Mouse (Mus musculus) lung, embryonic 16.5 days (tissue): ENCODE measurements around the gene Ccdc130. TPM values are rescaled to one million over a fixed set of nuclear protein-coding genes. Genes with fewer than 3 reads are reported as not detected.

Source experiments
- ATAC-seq: fragments of 200-750 bp; cut with Nextera tagmentation; 2 replicates; pipeline ENCODE4 v1.8.0; 2017; ENCODE audit warnings: low read depth, mild to moderate bottlenecking, moderate library complexity
- H3K27ac ChIP-seq: fragments of 300-500 bp; sonication (generic); 2 replicates; pipeline ENCODE4 v1.5.1; 2014; ENCODE audit warnings: mild to moderate bottlenecking, control low read depth, low read length
- H3K27me3 ChIP-seq: fragments of 300-500 bp; sonication (generic); 2 replicates; pipeline ENCODE4 v1.6.1; 2014; ENCODE audit warnings: low read depth, low read length, mixed read lengths; ENCODE audit not compliant: control insufficient read depth, insufficient read depth
- H3K36me3 ChIP-seq: fragments of 300-500 bp; sonication (generic); 2 replicates; pipeline ENCODE4 v1.6.1; 2014; ENCODE audit warnings: low read length; ENCODE audit not compliant: control insufficient read depth, insufficient read depth
- H3K4me1 ChIP-seq: fragments of 300-500 bp; sonication (generic); replicated peaks from 2 replicates; pipeline ENCODE4 v1.6.1; 2014; ENCODE audit warnings: low read length, mixed read lengths; ENCODE audit not compliant: control insufficient read depth, insufficient read depth
- H3K4me2 ChIP-seq: fragments of 300-500 bp; sonication (generic); 2 replicates; pipeline ENCODE4 v1.6.1; 2014; ENCODE audit warnings: low read depth, low read length, control low read depth
- H3K4me3 ChIP-seq: fragments of 300-500 bp; sonication (generic); 2 replicates; pipeline ENCODE4 v1.5.1; 2014; ENCODE audit warnings: mild to moderate bottlenecking, low read length, control low read depth
- H3K9ac ChIP-seq: fragments of 300-500 bp; sonication (generic); 2 replicates; pipeline ENCODE4 v1.6.1; 2014; ENCODE audit warnings: low read length, control low read depth
- H3K9me3 ChIP-seq: fragments of 300-500 bp; sonication (generic); 2 replicates; pipeline ENCODE4 v1.6.1; 2016; ENCODE audit warnings: low read length; ENCODE audit not compliant: control insufficient read depth
- WGBS: fragments of 180-500 bp; shearing (Covaris S2); extraction: QIAGEN DNeasy Blood & Tissue Kit; methylation state at CpG from one replicate; pipeline ENCODE4 v1.1.7; 2014; 5-methylcytosine and 5-hydroxymethylcytosine counted together
- polyA plus RNA-seq: library from polyadenylated mRNA; unstranded; fragments of >200 nt; fragmentation: Nextera tagmentation; extraction: Ambion mirVana; gene quantifications from 2 replicates; pipeline ENCODE4 v1.2.1, GENCODE M21; 2015

Ccdc130 gene
- polyA plus RNA-seq, 1 experiment from 2014 or later, result 19.4 TPM

DNA sequence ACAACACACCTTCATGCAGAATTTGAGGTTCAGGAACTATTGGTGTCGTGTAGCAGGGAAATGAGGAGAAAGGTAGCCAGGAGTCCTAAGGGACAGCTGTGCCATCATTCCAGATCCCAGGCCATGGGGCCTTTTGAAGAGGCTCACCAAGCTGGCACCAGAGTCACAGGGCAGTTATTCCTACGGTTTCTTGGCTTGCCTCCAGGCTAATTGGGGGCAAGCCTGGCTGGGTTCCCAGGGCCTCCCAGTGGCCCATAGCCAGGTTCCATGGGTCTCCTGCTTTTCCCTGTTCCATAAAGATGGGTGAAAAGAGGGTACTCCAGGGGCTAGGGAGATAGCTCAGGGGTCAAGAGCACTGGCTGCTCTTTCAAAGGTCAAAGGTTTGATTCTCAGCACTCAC is 28.4 kb downstream of the Ccdc130 start:
- H3K27me3 ChIP-seq, result no peaks in the 10 kb centered on the region
- H3K27ac ChIP-seq, result no peak overlapping the region
- ATAC-seq, result no peak
- H3K36me3 ChIP-seq, result peaks cover 20% of the 10 kb centered on the region
- WGBS, result 46% methylated on average over 2 of the region's 2 CpGs
- no peak overlapping the region for H3K9ac ChIP-seq
- 0 out of 2 replicates have a peak, but pooled peaks cover 6% of the 10 kb centered on the region for H3K4me1 ChIP-seq
- H3K4me3 ChIP-seq, result no peak overlapping the region
- no peaks in the 10 kb centered on the region for H3K9me3 ChIP-seq
- no peak overlapping the region for H3K4me2 ChIP-seq

DNA sequence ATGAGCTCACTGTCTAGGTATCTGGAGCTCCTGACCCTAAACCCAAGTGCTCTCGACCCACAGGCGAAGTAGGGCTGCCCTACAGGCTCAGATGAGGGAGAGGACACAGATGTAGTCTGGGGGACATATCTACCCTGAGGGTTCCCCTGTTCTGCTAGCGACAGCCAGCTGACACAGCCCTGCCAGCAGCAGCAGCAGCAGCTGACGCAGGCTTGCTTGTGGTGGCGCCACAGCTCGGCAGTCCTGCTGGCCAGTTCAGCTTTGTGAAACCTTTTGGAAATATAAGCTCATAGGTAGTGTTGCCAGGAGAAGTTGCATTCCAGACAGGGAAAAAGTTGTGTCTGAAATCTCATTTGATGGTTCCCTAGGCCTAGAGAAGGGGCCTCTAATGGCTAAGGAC is 29.0 kb downstream of the Ccdc130 start:
- 31% methylated on average over 6 of the region's 6 CpGs for WGBS
- Histone ChIP-seq H3K9me3 (no peaks in the 10 kb centered on the region), H3K4me3 (no peak overlapping the region), H3K27ac (no peak overlapping the region), H3K27me3 (no peaks in the 10 kb centered on the region), H3K4me2 (no peak overlapping the region), H3K36me3 (peaks cover 17% of the 10 kb centered on the region), H3K9ac (no peak overlapping the region), H3K4me1 (0 out of 2 replicates have a peak, but pooled peaks cover 6% of the 10 kb centered on the region)
- no peak for ATAC-seq

DNA sequence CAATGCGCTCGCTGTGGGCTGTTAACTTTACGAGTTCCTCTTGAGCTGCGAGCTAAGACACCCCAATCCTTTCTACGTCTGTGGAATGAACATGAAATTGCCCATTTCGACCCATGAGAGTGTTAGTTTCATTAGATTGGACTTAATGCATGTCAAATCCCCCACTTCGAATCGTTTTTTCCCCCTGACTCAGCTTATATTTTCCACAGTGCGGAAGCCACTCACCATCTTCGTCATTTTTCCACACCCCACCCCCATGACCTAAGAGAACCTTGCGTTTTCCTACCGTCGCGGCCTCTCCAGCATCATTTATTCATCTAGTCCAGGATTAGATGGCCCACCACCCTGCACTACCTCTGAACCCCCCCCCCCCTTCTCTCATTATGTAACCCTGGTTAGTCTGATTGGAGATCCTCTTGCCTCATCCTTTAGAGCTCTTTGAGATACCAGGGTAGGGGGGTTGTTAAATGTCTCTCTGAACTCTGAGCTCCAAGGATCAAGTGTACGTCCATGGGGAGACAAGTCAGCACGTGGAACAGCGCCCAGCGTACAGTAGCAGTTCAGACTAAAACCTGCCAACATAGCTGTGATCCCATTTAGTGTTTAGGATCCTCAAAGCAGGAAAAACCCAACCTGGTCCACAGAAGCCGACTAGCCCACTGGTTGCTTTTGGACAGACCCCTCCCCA is 32.5 kb downstream of the Ccdc130 start:
- WGBS, result 13% methylated on average over 19 of the region's 19 CpGs
- H3K36me3 ChIP-seq, result peaks cover 3% of the 10 kb centered on the region; the same call in 1 of the 2 replicates
- ATAC-seq, result no peak
- peaks cover 14% of the 10 kb centered on the region for H3K4me1 ChIP-seq
- H3K4me3 ChIP-seq, result peak overlapping the region; percentile 86
- H3K27me3 ChIP-seq, result no peaks in the 10 kb centered on the region
- H3K4me2 ChIP-seq, result peak overlapping the region; percentile 61
- H3K27ac ChIP-seq, result peak overlapping the region; percentile 70
- no peaks in the 10 kb centered on the region for H3K9me3 ChIP-seq
- peak overlapping the region; percentile 75 for H3K9ac ChIP-seq

DNA sequence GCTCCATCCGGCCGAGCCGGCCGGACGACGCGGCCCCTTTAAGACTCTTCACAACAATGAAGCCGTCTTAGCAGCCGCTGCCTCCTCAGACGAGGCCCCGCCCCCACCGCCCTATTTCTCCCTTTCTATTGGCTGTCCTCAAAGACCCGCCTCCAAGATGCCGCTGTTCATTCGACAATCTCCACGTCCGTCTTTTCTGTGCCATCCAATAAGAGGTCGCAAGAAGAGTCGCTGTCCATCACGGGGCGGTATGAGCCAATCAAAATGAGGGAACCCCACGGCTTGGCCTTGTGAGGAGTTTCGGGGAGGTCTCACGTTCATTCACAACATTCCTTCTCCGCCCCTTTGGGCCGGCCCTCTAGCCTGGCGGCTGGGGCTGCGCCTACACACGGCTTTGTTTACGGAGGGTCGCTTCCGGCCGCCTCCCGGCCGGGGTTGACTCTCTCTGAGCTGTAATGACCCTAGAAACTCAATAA is 33.1 kb downstream of the Ccdc130 start, which contains the start of gene Zswim4:
Zswim4 (minus strand) TSS at position 58 of the 476 bp plus-strand sequence.
- H3K36me3 ChIP-seq, result peaks cover 9% of the 10 kb centered on the region; the same call in 1 of the 2 replicates
- under 1% methylated on average over 35 of the region's 35 CpGs for WGBS
- H3K27ac ChIP-seq, result peak within 1 kb of the TSS; percentile 70
- no peaks in the 10 kb centered on the region for H3K9me3 ChIP-seq
- H3K4me1 ChIP-seq, result peaks cover 14% of the 10 kb centered on the region
- peak within 1 kb of the TSS; percentile 86 for H3K4me3 ChIP-seq
- ATAC-seq, result peak; percentile 99
- H3K9ac ChIP-seq, result peak within 1 kb of the TSS; percentile 99
- H3K27me3 ChIP-seq, result no peaks in the 10 kb centered on the region
- peak within 1 kb of the TSS; percentile 61 for H3K4me2 ChIP-seq

DNA sequence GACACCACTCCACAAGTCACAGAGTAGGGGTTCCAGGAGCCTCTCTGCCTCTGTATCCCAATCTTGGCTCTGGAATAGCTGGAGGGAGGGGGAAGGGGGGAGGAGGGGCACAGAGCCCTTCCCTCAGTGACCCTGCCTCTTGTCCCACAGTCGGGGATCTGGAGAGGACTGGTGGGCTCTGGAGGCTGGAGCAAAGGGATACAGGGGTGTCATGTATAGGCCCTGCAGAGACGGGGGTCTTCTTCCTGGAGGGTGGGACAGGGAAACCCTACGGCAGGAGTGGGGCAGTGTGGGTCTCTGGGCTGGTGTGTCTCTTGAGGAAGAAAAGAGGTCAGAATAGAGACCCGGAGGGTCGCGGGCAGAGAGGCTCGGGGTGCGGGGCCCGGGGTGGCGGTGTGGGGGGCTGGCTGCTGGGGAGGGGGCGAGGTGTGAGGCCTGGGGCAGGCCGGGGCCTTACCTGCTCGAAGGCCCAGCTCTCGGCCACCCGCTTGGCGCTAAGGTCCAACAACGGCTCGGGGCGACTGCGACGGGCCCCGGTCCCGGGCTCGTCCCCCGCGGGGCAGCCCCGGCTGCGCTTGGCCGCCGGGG is 33.7 kb downstream of the Ccdc130 start:
- peak; percentile 4 for ATAC-seq
- peak overlapping the region; percentile 99 for H3K9ac ChIP-seq
- no peaks in the 10 kb centered on the region for H3K9me3 ChIP-seq
- no peaks in the 10 kb centered on the region for H3K27me3 ChIP-seq
- peaks cover 11% of the 10 kb centered on the region; the same call in 1 of the 2 replicates for H3K36me3 ChIP-seq
- WGBS, result under 1% methylated on average over 18 of the region's 30 CpGs
- H3K4me3 ChIP-seq, result peak overlapping the region; percentile 86
- H3K4me1 ChIP-seq, result peaks cover 11% of the 10 kb centered on the region
- H3K27ac ChIP-seq, result peak overlapping the region; percentile 64
- H3K4me2 ChIP-seq, result peak overlapping the region; percentile 57

DNA sequence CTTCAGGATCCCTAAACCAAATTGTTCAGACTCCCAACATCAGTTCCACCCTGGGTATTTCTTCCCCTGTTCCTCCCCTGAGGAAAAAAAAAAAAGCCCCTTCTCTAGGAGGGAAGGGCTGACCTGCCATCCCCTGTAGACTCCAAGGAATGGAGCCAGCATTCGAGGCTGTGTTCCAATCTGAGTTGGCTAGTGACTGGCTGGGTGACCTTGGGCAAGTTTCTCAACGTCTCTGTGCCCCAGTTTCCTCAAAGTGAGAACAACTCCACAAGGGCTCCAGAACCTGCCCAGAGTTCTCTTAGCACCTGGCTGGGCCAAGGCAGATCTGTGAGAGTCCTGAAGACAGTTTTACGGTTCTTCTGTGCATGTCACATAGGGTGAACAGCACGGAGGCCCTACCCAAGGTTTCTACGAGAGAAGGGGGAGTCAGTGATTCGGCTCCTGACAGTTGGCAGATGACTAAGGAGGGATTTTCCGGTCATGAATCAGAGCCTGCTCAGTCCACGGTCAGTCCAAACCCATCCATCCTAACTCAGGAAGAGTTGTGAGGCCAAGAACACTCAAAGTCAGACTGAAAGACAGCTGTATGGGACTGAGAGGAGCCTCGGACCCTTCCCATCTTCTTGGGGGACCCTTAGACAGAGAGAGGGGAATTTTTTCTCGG is 34.3 kb downstream of the Ccdc130 start:
- peak overlapping the region; percentile 57 for H3K4me2 ChIP-seq

DNA sequence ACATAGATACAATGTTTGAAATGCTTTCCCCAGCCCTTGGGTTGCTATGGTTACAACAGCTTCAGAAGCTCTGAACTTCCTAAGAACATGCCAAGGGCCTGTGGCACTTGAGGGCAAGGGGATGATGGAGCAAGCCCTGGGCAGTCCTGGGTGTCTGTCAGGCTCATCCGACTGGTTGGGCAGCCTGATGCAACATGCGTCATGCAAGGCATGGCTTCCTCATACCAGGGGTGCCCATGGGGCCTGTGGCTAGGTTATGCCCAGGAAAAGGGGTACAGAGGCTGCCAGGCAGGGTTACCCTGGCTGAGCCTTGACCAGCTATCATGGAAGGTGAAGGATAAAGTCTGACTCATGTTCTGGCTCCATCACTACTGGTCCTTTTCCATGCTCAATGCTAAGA is 37.1 kb downstream of the Ccdc130 start:
- no peak overlapping the region for H3K4me2 ChIP-seq
- no peaks in the 10 kb centered on the region for H3K9me3 ChIP-seq
- H3K36me3 ChIP-seq, result peaks cover 27% of the 10 kb centered on the region
- no peaks in the 10 kb centered on the region for H3K27me3 ChIP-seq
- H3K27ac ChIP-seq, result no peak overlapping the region
- no peak for ATAC-seq
- H3K4me1 ChIP-seq, result peaks cover 11% of the 10 kb centered on the region
- no peak overlapping the region for H3K9ac ChIP-seq
- H3K4me3 ChIP-seq, result no peak overlapping the region
- 72% methylated on average over 2 of the region's 2 CpGs for WGBS

More for the DNA sequence above, 34.3 kb downstream of the Ccdc130 start:
- Histone ChIP-seq H3K27me3 (no peaks in the 10 kb centered on the region), H3K9ac (peak overlapping the region; percentile 99), H3K27ac (no peak overlapping the region; the same call in 1 of the 2 replicates), H3K4me1 (peaks cover 11% of the 10 kb centered on the region), H3K36me3 (peaks cover 11% of the 10 kb centered on the region; the same call in 1 of the 2 replicates), H3K4me3 (peak overlapping the region; percentile 86), H3K9me3 (no peaks in the 10 kb centered on the region)
- 17% methylated on average over 10 of the region's 10 CpGs for WGBS
- ATAC-seq, result no peak

DNA sequence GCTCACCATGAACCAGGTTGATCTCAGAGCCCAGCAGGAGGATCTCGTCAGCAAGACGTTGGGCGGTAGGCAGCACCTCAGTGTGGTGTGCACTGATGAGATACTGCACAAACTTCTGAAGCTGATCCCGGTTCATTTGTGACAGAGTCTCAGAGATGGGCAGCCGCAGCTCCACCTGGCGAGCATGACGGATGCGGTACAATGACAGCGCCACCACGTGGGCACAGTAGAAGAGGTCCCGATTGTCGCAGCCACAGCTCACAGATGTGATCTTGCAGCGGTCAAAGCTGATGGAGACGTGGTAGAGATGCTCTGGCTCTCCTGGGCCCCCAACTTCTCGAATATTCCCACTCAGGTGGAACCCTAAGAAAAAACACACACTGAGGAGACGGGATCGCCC is 39.4 kb downstream of the Ccdc130 start:
- no peak overlapping the region for H3K4me3 ChIP-seq
- ATAC-seq, result no peak
- no peak overlapping the region for H3K27ac ChIP-seq
- no peak overlapping the region for H3K9ac ChIP-seq
- no peaks in the 10 kb centered on the region for H3K27me3 ChIP-seq
- H3K4me1 ChIP-seq, result peaks cover 5% of the 10 kb centered on the region
- H3K4me2 ChIP-seq, result no peak overlapping the region
- WGBS, result 76% methylated on average over 17 of the region's 17 CpGs
- H3K36me3 ChIP-seq, result peaks cover 46% of the 10 kb centered on the region
- H3K9me3 ChIP-seq, result no peaks in the 10 kb centered on the region
